Mouse (Mus musculus): ENCODE results near the gene Pard3. TPM values are rescaled to one million over a fixed set of nuclear protein-coding genes. Genes with fewer than 3 reads are reported as not detected.
A peak's percentile ranks its signal among the peaks of the same experiment; 100 is the strongest.

Gene Pard3
- polyA plus RNA-seq, 1 experiment from 2014 or later = 25.2 TPM

DNA sequence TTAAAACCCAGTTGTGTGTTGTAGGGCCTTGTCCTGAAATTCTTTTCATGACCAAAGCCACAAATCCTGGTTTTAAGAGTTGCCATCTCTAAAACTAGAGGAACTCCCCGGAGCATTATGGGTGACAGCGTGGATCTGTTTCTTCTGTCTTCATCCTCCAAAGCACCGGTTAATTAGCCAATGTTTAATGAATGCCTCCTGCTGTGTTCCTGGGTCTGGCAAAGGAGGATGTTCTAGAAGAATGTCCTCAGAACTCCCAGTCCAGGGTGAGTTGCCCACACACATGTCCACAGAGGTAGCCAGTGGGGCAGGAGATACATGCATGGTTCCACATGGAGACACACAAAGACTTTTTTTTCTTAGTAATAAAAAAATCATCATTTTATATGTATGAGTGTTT, 28.2 kb downstream of the Pard3 start:
- DNase-seq (ENCODE audit: low spot score) = no peak
- Histone ChIP-seq H3K4me1 (peaks cover 74% of the 10 kb centered on the region), H3K27ac (peak overlapping the region; percentile 80; the same call in 1 of the 2 replicates), H3K27me3 (ENCODE audit: insufficient read depth, poor library complexity, severe bottlenecking) (no peaks in the 10 kb centered on the region), H3K9me3 (no peaks in the 10 kb centered on the region), H3K4me3 (no peak overlapping the region), H3K36me3 (no peaks in the 10 kb centered on the region)
- 73% methylated on average over 3 of the region's 3 CpGs for WGBS

GRCm38 (mm10) chr8:127092383-127093112, 28.9 kb downstream of the Pard3 start:
- no peaks in the 10 kb centered on the region for H3K9me3 ChIP-seq
- H3K4me1 ChIP-seq = peaks cover 68% of the 10 kb centered on the region
- peak; percentile 82 for DNase-seq (ENCODE audit: low spot score)
- no peaks in the 10 kb centered on the region for H3K36me3 ChIP-seq
- WGBS = 32% methylated on average over 10 of the region's 10 CpGs
- H3K27me3 ChIP-seq (ENCODE audit: insufficient read depth, poor library complexity, severe bottlenecking) = no peaks in the 10 kb centered on the region
- peak overlapping the region; percentile 40 for H3K4me3 ChIP-seq
- H3K27ac ChIP-seq = peak overlapping the region; percentile 80

- Histone ChIP-seq H3K9me3 (no peaks in the 10 kb centered on the region), H3K27ac (peak overlapping the region; percentile 80), H3K36me3 (no peaks in the 10 kb centered on the region), H3K4me1 (peaks cover 63% of the 10 kb centered on the region), H3K4me3 (peak overlapping the region; percentile 40), H3K27me3 (ENCODE audit: insufficient read depth, poor library complexity, severe bottlenecking) (no peaks in the 10 kb centered on the region)
- no peak for DNase-seq (ENCODE audit: low spot score)
- WGBS = 47% methylated on average over 3 of the region's 3 CpGs
Measured at GRCm38 (mm10) chr8:127093113-127093426, 29.4 kb downstream of the Pard3 start.

GRCm38 (mm10) chr8:127095763-127096162, 32.1 kb downstream of the Pard3 start:
- no peak overlapping the region for H3K27ac ChIP-seq
- no peaks in the 10 kb centered on the region for H3K27me3 ChIP-seq (ENCODE audit: insufficient read depth, poor library complexity, severe bottlenecking)
- H3K9me3 ChIP-seq = no peaks in the 10 kb centered on the region
- peaks cover 41% of the 10 kb centered on the region for H3K4me1 ChIP-seq
- no peaks in the 10 kb centered on the region for H3K36me3 ChIP-seq
- no peak overlapping the region for H3K4me3 ChIP-seq
- DNase-seq (ENCODE audit: low spot score) = no peak
- WGBS = 90% methylated on average over 7 of the region's 7 CpGs

DNA sequence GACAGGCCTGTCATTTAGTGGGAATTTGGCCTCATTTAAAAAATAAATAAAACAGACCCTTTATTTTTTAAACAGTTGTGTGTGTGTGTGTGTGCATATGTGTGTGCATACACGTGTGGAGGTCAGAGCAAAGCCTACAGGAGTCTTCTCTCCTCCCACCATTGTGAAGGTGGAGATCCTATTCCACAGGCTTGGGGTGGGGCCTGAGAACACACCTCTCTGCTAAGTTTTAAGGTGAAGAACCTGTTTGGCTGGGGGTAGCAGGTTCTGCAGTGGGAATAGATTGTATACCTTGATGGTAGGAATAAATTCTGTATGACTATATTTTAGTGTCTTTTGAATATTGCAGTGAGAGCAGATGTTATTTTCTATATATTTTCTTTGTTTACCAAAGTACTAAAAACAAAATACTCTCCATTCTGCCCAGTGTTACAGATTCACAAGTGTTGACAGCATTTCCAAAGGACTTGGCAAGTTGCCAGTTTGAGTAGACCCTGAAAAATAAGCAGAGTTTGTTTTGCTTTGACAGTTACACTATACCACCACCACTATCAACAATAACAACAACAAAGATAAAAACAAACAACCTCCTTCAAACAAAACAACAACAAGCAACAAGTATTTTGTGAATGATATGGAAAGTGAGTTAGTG, 35.9 kb downstream of the Pard3 start:
- no peak for DNase-seq (ENCODE audit: low spot score)
- Histone ChIP-seq H3K4me1 (peaks cover 10% of the 10 kb centered on the region), H3K27ac (no peak overlapping the region), H3K9me3 (no peaks in the 10 kb centered on the region), H3K27me3 (ENCODE audit: insufficient read depth, poor library complexity, severe bottlenecking) (no peaks in the 10 kb centered on the region), H3K36me3 (no peaks in the 10 kb centered on the region; the same call in 1 of the 2 replicates), H3K4me3 (no peak overlapping the region)
- WGBS = 52% methylated on average over 1 of the region's 1 CpGs

DNA sequence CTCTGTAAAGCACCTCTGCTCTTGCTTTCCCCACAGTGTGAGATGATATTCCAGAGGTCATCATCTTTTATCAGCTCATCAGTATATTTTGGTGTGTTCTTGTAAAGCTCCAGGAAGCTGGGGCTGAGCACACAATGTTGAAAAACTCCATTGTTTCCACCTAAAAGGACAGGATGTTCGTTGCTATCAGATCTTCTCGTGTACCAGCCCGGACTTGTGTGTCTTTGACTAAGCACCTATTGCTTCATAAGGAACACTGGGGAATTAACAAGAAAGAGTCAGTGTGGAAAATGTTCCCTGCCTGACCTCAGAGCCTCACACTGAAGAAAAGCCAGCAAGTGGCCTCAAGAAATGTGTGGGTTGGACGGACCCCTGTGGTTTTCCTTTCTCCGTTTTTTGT, 39.6 kb downstream of the Pard3 start:
- DNase-seq (ENCODE audit: low spot score) = no peak
- Histone ChIP-seq H3K27ac (no peak overlapping the region), H3K27me3 (ENCODE audit: insufficient read depth, poor library complexity, severe bottlenecking) (no peaks in the 10 kb centered on the region), H3K36me3 (no peaks in the 10 kb centered on the region; the same call in 1 of the 2 replicates), H3K9me3 (no peaks in the 10 kb centered on the region), H3K4me3 (no peak overlapping the region), H3K4me1 (peaks cover 20% of the 10 kb centered on the region)
- 72% methylated on average over 5 of the region's 5 CpGs for WGBS

DNA sequence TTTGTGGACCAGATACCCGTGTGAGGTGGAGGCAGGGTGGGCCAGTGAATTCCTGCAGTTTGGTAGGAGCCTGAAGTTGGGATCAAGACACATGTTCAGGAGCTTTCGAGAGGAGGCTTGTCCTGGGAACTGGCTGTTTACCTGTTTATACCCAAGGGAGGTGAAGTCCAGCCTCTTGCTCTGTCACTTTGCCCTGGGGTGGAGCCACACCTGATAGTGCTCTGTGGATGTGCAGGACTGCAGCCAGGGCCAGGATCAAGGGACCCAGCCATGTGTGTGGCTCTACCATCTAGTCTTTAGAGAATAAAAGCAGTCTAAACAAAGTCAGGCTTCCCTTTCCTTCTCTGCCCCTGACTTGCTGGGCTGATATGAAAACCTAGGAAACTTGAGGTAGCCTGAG, 40.9 kb downstream of the Pard3 start:
- no peak overlapping the region for H3K27ac ChIP-seq
- H3K4me3 ChIP-seq = no peak overlapping the region
- H3K9me3 ChIP-seq = no peaks in the 10 kb centered on the region
- no peaks in the 10 kb centered on the region for H3K27me3 ChIP-seq (ENCODE audit: insufficient read depth, poor library complexity, severe bottlenecking)
- WGBS = 62% methylated on average over 2 of the region's 2 CpGs
- peaks cover 30% of the 10 kb centered on the region for H3K4me1 ChIP-seq
- no peak for DNase-seq (ENCODE audit: low spot score)
- no peaks in the 10 kb centered on the region; the same call in 1 of the 2 replicates for H3K36me3 ChIP-seq

DNA sequence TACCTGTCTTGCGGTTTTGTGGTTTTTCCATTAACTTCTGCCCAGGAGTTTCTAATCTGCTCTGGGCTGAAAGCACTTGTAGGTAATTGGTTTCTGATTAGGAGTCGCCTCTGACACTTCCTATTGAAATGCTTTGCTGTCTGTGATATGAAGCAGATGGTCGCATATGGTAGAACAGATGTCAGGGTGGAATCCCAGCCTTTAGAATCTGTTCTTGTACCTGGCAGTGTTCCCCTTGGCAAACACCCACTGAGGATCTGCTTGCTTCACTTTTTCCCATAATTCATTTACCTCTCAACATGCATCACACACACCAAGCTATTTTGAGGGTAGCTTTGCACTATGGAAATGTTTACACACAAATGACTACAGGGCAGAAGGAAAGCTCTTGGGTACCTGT, 44.2 kb downstream of the Pard3 start:
- no peaks in the 10 kb centered on the region for H3K36me3 ChIP-seq
- no peaks in the 10 kb centered on the region for H3K9me3 ChIP-seq
- 11% methylated on average over 3 of the region's 3 CpGs for WGBS
- no peak for DNase-seq (ENCODE audit: low spot score)
- no peak overlapping the region for H3K27ac ChIP-seq
- H3K4me1 ChIP-seq = peaks cover 56% of the 10 kb centered on the region
- H3K27me3 ChIP-seq (ENCODE audit: insufficient read depth, poor library complexity, severe bottlenecking) = no peaks in the 10 kb centered on the region
- no peak overlapping the region for H3K4me3 ChIP-seq

- Histone ChIP-seq H3K36me3 (0 out of 2 replicates have a peak, but pooled peaks cover 6% of the 10 kb centered on the region), H3K27me3 (ENCODE audit: insufficient read depth, poor library complexity, severe bottlenecking) (no peaks in the 10 kb centered on the region), H3K4me3 (no peak overlapping the region), H3K4me1 (peaks cover 85% of the 10 kb centered on the region), H3K27ac (no peak overlapping the region), H3K9me3 (no peaks in the 10 kb centered on the region)
- WGBS = 67% methylated on average over 5 of the region's 5 CpGs
- no peak for DNase-seq (ENCODE audit: low spot score)
Measured at GRCm38 (mm10) chr8:127113209-127113608, 49.5 kb downstream of the Pard3 start.

DNA sequence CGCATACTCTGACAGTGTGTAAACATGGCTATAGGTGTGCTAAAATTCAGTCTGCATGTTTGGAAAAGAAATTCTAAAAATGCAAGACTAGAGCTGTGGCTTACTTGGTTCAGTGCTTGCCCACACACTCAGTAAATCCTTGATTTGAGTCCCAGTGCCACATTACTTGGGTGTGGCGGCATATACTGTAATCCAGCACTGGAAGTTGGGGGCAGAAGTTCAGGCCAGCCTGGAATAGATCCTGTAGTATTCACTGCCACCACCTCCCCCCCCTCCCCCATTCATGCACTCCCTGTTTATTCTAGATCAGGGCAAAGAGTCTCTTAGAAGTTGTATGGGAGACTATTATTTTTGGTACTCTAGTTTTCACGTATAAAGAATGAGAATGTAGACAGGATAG, 52.1 kb downstream of the Pard3 start:
- H3K27ac ChIP-seq = no peak overlapping the region
- H3K27me3 ChIP-seq (ENCODE audit: insufficient read depth, poor library complexity, severe bottlenecking) = no peaks in the 10 kb centered on the region
- H3K9me3 ChIP-seq = no peaks in the 10 kb centered on the region
- peaks cover 84% of the 10 kb centered on the region for H3K4me1 ChIP-seq
- no peak for DNase-seq (ENCODE audit: low spot score)
- WGBS = 79% methylated on average over 3 of the region's 3 CpGs
- H3K36me3 ChIP-seq = 0 out of 2 replicates have a peak, but pooled peaks cover 6% of the 10 kb centered on the region
- H3K4me3 ChIP-seq = no peak overlapping the region

- Histone ChIP-seq H3K4me3 (no peak overlapping the region), H3K27me3 (ENCODE audit: insufficient read depth, poor library complexity, severe bottlenecking) (no peaks in the 10 kb centered on the region), H3K36me3 (0 out of 2 replicates have a peak, but pooled peaks cover 6% of the 10 kb centered on the region), H3K4me1 (peaks cover 87% of the 10 kb centered on the region), H3K9me3 (no peaks in the 10 kb centered on the region), H3K27ac (peak overlapping the region; percentile 52; the same call in 1 of the 2 replicates)
- 73% methylated on average over 11 of the region's 11 CpGs for WGBS
- no peak for DNase-seq (ENCODE audit: low spot score)
Measured at GRCm38 (mm10) chr8:127118373-127118861, 54.7 kb downstream of the Pard3 start.

DNA sequence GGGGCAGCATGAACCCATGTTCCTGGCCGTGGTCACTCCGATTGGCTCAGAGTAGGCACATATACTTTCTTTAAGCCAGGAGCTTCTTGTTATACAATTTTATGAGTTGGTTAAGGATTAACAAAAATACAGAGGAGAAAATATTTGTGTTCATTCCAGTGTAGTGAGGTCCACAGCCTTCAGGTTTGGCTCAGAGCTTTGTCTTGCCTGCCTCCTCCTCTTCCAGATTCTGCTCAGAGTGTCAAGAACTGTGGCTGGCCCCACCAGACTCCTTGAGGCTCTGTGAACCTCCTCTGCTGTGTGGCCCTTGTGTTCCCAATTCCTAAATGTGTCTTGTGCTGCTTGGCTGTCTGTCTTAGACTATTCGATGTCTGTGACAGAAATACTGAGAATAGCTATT, 59.7 kb downstream of the Pard3 start:
- WGBS = 93% methylated on average over 3 of the region's 3 CpGs
- Histone ChIP-seq H3K27ac (no peak overlapping the region), H3K4me1 (peaks cover 93% of the 10 kb centered on the region)

DNA sequence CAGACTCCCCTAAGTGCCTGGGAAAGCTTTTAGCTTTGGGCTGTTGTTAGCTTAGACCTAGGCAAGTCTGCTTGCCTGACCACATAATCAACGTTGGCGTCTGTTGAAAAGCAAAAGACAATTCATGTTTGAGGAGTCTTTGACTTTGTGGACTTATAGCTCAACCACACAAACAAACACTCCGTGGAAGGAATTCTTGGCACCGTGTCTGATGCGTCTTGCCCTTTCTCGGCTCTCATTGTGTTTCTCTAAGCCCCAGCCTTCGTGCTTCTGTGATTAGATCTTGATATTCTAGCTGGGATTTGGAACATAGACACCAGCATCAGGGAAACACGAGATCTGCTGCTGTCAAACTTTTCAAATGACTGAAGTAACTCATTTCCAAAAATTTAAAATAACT, 61.1 kb downstream of the Pard3 start:
- no peak for DNase-seq (ENCODE audit: low spot score)
- Histone ChIP-seq H3K4me1 (peaks cover 91% of the 10 kb centered on the region), H3K9me3 (no peaks in the 10 kb centered on the region), H3K27ac (no peak overlapping the region), H3K27me3 (ENCODE audit: insufficient read depth, poor library complexity, severe bottlenecking) (no peaks in the 10 kb centered on the region), H3K4me3 (no peak overlapping the region), H3K36me3 (no peaks in the 10 kb centered on the region)
- WGBS = 59% methylated on average over 8 of the region's 8 CpGs

More for the DNA sequence above, 59.7 kb downstream of the Pard3 start:
- Histone ChIP-seq H3K36me3 (no peaks in the 10 kb centered on the region), H3K9me3 (no peaks in the 10 kb centered on the region), H3K4me3 (no peak overlapping the region), H3K27me3 (ENCODE audit: insufficient read depth, poor library complexity, severe bottlenecking) (no peaks in the 10 kb centered on the region)
- no peak for DNase-seq (ENCODE audit: low spot score)
